Mouse (Mus musculus) ES-Bruce4 (cell line): ENCODE data around the gene Ubxn7. TPM values are rescaled to one million over a fixed set of nuclear protein-coding genes. Genes with fewer than 3 reads are reported as not detected.

Experiments used
- H3K27ac ChIP-seq: 2 replicates; pipeline ENCODE4 v1.5.1; 2012; ENCODE audit warnings: low read length, inconsistent platforms; ENCODE audit not compliant: insufficient read depth
- H3K27me3 ChIP-seq: 2 replicates; pipeline ENCODE4 v1.6.1; 2012; ENCODE audit warnings: mild to moderate bottlenecking, low read length, inconsistent platforms; ENCODE audit not compliant: control insufficient read depth, poor library complexity, insufficient read depth, severe bottlenecking
- H3K36me3 ChIP-seq: 2 replicates; pipeline ENCODE4 v1.6.1; 2012; ENCODE audit warnings: inconsistent platforms, mild to moderate bottlenecking, low read length, moderate library complexity; ENCODE audit not compliant: control insufficient read depth, poor library complexity, insufficient read depth, severe bottlenecking
- H3K4me1 ChIP-seq: one replicate; pipeline ENCODE4 v1.8.1; 2011; ENCODE audit warnings: low read length; ENCODE audit not compliant: control insufficient read depth, insufficient read depth
- H3K4me3 ChIP-seq: 2 replicates; pipeline ENCODE4 v1.5.1; 2011; ENCODE audit warnings: low read depth, mild to moderate bottlenecking, low read length
- H3K9ac ChIP-seq: 2 replicates; pipeline ENCODE4 v1.6.1; 2012; ENCODE audit warnings: low read depth, mild to moderate bottlenecking, inconsistent platforms; ENCODE audit not compliant: poor library complexity, severe bottlenecking
- H3K9me3 ChIP-seq: replicated peaks from 2 replicates; pipeline ENCODE4 v1.6.1; 2012; ENCODE audit warnings: mild to moderate bottlenecking, low read length, inconsistent platforms; ENCODE audit not compliant: control insufficient read depth, poor library complexity, insufficient read depth, severe bottlenecking
- CTCF ChIP-seq: IDR thresholded peaks from one replicate; pipeline ENCODE4 v1.8.1; 2011; ENCODE audit warnings: low read depth, low read length
- EP300 ChIP-seq: IDR thresholded peaks from 2 replicates; pipeline ENCODE4 v1.6.1; 2011; ENCODE audit warnings: low read depth, low read length; ENCODE audit not compliant: insufficient read depth
- POLR2A ChIP-seq: IDR thresholded peaks from one replicate; pipeline ENCODE4 v1.8.1; 2011; ENCODE audit warnings: low read length; ENCODE audit not compliant: insufficient read depth
- polyA plus RNA-seq: library from polyadenylated mRNA; stranded (reverse); fragments of >200 nt; gene quantifications from 2 replicates; pipeline ENCODE4 v1.2.4, GENCODE M21; 2011; ENCODE audit warnings: low read depth; ENCODE audit not compliant: missing spikeins, insufficient read depth, insufficient read length

The Ubxn7 gene
- polyA plus RNA-seq, 1 experiment, result 108 TPM

DNA sequence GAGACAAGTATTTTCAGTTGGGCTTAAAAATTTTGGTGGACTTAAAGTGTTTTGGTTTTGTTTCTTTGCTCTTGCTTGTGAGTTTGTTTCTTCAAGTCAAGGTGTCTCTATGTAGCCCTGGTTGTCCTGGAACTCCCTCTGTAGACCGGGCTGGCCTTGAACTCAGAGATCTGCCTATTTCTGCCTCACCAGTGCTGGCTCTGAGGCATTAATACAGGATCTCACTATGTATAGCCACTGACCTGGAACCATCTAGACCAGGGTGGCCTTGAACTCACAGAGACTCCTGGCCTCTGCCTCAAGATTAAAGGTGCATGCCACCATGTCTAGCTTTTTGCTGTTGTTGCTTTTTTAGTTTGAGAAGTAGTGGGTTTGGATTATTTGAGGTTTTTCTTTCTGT is 99.9 kb downstream of the Ubxn7 start:
- Histone ChIP-seq H3K9ac (no peak overlapping the region), H3K4me3 (no peak overlapping the region), H3K27me3 (no peaks in the 10 kb centered on the region), H3K27ac (no peak overlapping the region), H3K4me1 (no peaks in the 10 kb centered on the region), H3K9me3 (no peaks in the 10 kb centered on the region), H3K36me3 (no peaks in the 10 kb centered on the region)
- TF ChIP-seq CTCF, result no peak
- no peak for TF ChIP-seq EP300
- no peak for TF ChIP-seq POLR2A

DNA sequence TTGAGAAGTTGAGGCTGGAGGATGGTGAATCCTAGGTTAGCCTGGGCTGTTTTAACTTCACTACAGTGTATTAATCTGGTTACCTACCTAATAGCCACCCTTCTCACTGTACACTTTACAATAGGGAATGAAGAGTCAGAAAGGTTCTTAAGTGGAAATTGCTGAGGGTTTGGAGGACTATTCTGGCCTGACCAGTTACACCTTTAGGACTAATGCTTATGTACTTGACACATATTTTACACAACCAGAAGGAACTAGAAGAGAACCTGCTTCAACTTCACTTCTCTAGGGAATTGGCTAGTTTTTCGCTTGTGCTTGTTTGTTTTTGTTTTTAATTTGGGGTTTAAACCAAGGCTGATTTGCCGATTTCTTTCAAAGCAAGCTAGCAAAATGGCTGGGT is 101.1 kb downstream of the Ubxn7 start:
- Histone ChIP-seq H3K36me3 (no peaks in the 10 kb centered on the region), H3K4me1 (no peaks in the 10 kb centered on the region), H3K9me3 (no peaks in the 10 kb centered on the region), H3K4me3 (no peak overlapping the region), H3K27ac (no peak overlapping the region), H3K9ac (no peak overlapping the region), H3K27me3 (no peaks in the 10 kb centered on the region)
- no peak for TF ChIP-seq EP300
- no peak for TF ChIP-seq POLR2A
- no peak for TF ChIP-seq CTCF

DNA sequence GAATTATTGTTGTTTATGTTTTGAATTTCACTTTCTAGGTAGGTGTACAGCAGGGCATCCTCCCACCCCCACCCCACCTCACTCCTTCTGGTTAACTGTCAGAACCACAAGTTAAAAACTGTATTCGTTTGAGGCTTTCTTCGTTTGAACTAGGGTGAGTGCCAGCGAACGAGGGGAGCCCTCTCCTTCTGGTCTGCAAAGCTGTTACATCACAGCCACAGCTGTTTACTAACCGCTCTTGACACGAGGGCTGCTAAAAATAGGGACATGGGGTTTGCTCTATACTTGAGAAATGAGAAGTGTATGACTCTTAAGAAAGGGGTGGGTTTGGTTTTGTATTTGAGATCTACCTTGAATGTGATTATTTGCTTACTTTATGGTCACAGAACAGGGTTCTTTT is 102.0 kb downstream of the Ubxn7 start:
- no peak overlapping the region for H3K27ac ChIP-seq
- TF ChIP-seq CTCF, result no peak
- H3K27me3 ChIP-seq, result no peaks in the 10 kb centered on the region
- H3K9me3 ChIP-seq, result no peaks in the 10 kb centered on the region
- H3K4me3 ChIP-seq, result no peak overlapping the region
- no peaks in the 10 kb centered on the region for H3K36me3 ChIP-seq
- no peaks in the 10 kb centered on the region for H3K4me1 ChIP-seq
- H3K9ac ChIP-seq, result no peak overlapping the region

DNA sequence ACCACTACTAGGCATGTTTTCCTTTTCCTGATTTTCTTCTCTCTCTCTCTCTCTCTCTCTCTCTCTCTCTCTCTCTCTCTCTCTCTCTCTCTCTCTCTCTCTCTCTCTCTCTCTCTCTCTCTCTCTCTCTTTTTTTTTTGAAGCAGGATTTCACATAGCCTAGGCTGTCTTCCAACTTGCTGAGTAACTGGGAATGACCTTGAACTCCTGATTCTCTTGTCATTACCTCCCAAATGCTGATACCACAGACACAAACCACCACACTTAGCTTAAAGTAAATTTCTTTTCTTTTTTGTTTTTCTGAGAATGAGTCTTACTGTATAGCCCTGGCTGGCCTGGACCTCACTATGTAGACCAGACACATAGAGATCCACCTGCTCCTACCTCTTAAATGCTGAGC is 102.6 kb downstream of the Ubxn7 start:
- Histone ChIP-seq H3K4me1 (no peaks in the 10 kb centered on the region), H3K36me3 (no peaks in the 10 kb centered on the region), H3K27ac (no peak overlapping the region), H3K4me3 (no peak overlapping the region), H3K9me3 (no peaks in the 10 kb centered on the region), H3K9ac (no peak overlapping the region), H3K27me3 (no peaks in the 10 kb centered on the region)
- TF ChIP-seq POLR2A (no peak), EP300 (no peak), CTCF (no peak)

DNA sequence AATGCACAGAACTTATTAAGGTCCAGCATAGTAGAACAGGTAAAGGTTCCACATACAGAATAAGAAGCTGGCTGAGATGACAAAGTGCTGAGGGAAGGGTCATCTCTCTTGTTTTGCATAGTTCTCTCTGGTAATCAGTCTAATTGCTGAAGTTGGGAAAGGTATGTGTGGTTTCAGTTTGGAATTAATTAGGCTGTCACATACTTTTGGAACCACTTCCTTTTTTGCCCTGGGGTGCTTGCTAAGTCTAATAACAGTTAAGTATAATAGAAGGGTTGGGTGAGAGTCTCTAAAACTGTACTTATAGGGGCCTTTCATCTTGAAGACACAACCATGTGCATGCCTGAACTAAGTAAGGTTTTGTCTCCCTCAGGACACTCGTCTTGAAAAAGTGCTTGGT is 104.6 kb downstream of the Ubxn7 start:
- Histone ChIP-seq H3K9ac (no peak overlapping the region), H3K4me1 (no peaks in the 10 kb centered on the region), H3K4me3 (no peak overlapping the region), H3K27ac (no peak overlapping the region), H3K27me3 (no peaks in the 10 kb centered on the region), H3K9me3 (no peaks in the 10 kb centered on the region), H3K36me3 (no peaks in the 10 kb centered on the region)
- no peak for TF ChIP-seq CTCF
- TF ChIP-seq EP300, result no peak
- TF ChIP-seq POLR2A, result no peak

DNA sequence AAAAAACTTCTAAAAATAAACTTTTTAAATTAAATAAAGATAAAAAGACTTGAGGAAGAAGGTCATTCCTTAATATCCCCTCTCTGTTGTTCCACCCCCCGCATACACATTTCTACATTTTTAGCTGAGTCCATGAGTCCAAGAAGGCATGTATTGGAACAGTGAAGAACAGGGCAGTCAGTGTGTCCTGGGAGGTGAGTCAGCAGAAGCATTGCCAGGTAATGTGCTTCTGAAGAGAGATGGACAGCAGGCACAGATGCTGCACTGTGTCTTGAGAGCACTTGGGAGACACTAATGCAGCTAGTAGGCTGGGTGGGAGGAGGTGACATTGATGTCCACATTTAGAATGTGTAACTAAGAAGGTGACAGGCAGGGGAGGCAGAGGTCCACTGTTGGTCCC is 105.2 kb downstream of the Ubxn7 start:
- Histone ChIP-seq H3K9ac (no peak overlapping the region), H3K27me3 (no peaks in the 10 kb centered on the region), H3K4me3 (no peak overlapping the region), H3K4me1 (no peaks in the 10 kb centered on the region), H3K9me3 (no peaks in the 10 kb centered on the region), H3K36me3 (no peaks in the 10 kb centered on the region), H3K27ac (no peak overlapping the region)
- TF ChIP-seq CTCF (no peak), EP300 (no peak), POLR2A (no peak)

DNA sequence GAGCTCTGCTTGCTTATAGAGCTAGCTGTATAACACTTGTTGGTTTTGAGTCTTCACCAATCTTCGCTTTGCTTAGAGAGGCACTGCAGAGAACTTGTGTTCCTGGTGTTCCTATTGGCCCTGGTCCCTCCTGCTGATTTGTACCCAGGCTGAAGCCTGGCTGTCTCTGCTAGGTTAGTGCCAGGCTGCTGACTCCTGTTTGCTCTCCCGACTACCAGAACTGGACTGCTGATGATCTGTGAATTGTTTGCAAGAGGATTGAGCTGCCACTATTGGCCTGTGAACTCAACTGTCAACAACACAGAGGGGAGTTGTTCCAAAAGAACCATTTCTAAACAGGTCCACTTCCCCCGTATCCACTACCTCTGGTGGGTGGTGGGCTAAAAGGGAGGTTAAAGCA is 109.4 kb downstream of the Ubxn7 start:
- H3K27ac ChIP-seq, result no peak overlapping the region
- H3K27me3 ChIP-seq, result no peaks in the 10 kb centered on the region
- no peaks in the 10 kb centered on the region for H3K4me1 ChIP-seq
- no peaks in the 10 kb centered on the region; the same call in 1 of the 2 replicates for H3K9me3 ChIP-seq
- TF ChIP-seq CTCF (no peak), POLR2A (no peak), EP300 (no peak)
- H3K9ac ChIP-seq, result no peak overlapping the region
- no peak overlapping the region for H3K4me3 ChIP-seq
- no peaks in the 10 kb centered on the region for H3K36me3 ChIP-seq

Other genes with a start within 250 kb of the Ubxn7 start
- gene Pigx, start 232.5 kb upstream of the Ubxn7 start, polyA plus RNA-seq, result 69.1 and 69.2 TPM in 2 replicates
- 12.7 and 13.0 TPM in 2 replicates for gene Cep19, start 232.5 kb upstream of the Ubxn7 start, polyA plus RNA-seq
- 0.61 and 1.1 TPM in 2 replicates for gene Nrros, start 166.7 kb upstream of the Ubxn7 start, polyA plus RNA-seq
- gene Bex6, start 152.4 kb upstream of the Ubxn7 start, polyA plus RNA-seq, result not detected in 2 replicates
- 15.5 and 16.0 TPM in 2 replicates for gene Fbxo45, start 85.1 kb upstream of the Ubxn7 start, polyA plus RNA-seq
- gene Wdr53, start 85.0 kb upstream of the Ubxn7 start, polyA plus RNA-seq, result 15.9 and 17.5 TPM in 2 replicates
- gene Smco1, start 60.8 kb upstream of the Ubxn7 start, polyA plus RNA-seq, result not detected in 2 replicates
- 27.2 and 31.0 TPM in 2 replicates for gene Rnf168, start 54.8 kb upstream of the Ubxn7 start, polyA plus RNA-seq
- not detected in 2 replicates for gene Tm4sf19, start 68.2 kb downstream of the Ubxn7 start, polyA plus RNA-seq
- gene Tctex1d2, start 87.4 kb downstream of the Ubxn7 start, polyA plus RNA-seq, result 36.6 and 37.9 TPM in 2 replicates
- 14.6 and 17.8 TPM in 2 replicates for gene Pcyt1a, start 98.7 kb downstream of the Ubxn7 start, polyA plus RNA-seq
- gene Slc51a, start 155.6 kb downstream of the Ubxn7 start, polyA plus RNA-seq, result not detected in 2 replicates
- not detected in 2 replicates for gene Zdhhc19, start 164.0 kb downstream of the Ubxn7 start, polyA plus RNA-seq